Mouse (Mus musculus) megakaryocyte, embryonic 14.5 days (primary cell): Measurements from ENCODE around the gene Phkg1. TPM values are rescaled to one million over a fixed set of nuclear protein-coding genes. Genes with fewer than 3 reads are reported as not detected.
"Not testable (repeated sequence)": the region's sequence is repeated elsewhere in the genome, so short reads cannot be mapped to it uniquely, and the experiment has no call there.

Source experiments
- H3K27me3 ChIP-seq: replicated peaks from 2 replicates; pipeline ENCODE3; 2012; ENCODE audit warnings: inconsistent platforms
- H3K36me3 ChIP-seq: replicated peaks from 2 replicates; pipeline ENCODE3; 2012; ENCODE audit warnings: low read length, inconsistent platforms, mixed read lengths
- H3K4me1 ChIP-seq: 2 replicates; pipeline ENCODE4 v1.6.1; 2012; ENCODE audit warnings: inconsistent platforms
- H3K4me3 ChIP-seq: replicated peaks from 2 replicates; pipeline ENCODE3; 2012; ENCODE audit warnings: moderate library complexity, mild to moderate bottlenecking, inconsistent platforms
- H3K9me3 ChIP-seq: 2 replicates; pipeline ENCODE4 v1.6.1; 2012; ENCODE audit warnings: inconsistent platforms
- FLI1 ChIP-seq: IDR thresholded peaks from 2 replicates; pipeline ENCODE4 v1.6.1; 2012; ENCODE audit warnings: low read length, inconsistent platforms, mixed read lengths
- GATA1 ChIP-seq: IDR thresholded peaks from 3 replicates; pipeline ENCODE4 v1.6.1; 2012; ENCODE audit warnings: mixed read lengths, low read length, inconsistent platforms, borderline replicate concordance
- polyA plus RNA-seq: library from polyadenylated mRNA; stranded (reverse); fragments of >175 nt; gene quantifications from 2 replicates; pipeline ENCODE4 v1.2.3, GENCODE M21; 2012; ENCODE audit warnings: low replicate concordance; ENCODE audit not compliant: insufficient read depth

The Phkg1 gene
- polyA plus RNA-seq, 1 experiment, result 0.19 TPM

GRCm38 (mm10) chr5:129925933-129926332, 27.6 kb upstream of the Phkg1 start:
- H3K36me3 ChIP-seq, result no peaks in the 10 kb centered on the region
- H3K9me3 ChIP-seq, result no peaks in the 10 kb centered on the region
- H3K27me3 ChIP-seq, result no peaks in the 10 kb centered on the region
- no peak overlapping the region for H3K4me3 ChIP-seq
- peaks cover 21% of the 10 kb centered on the region for H3K4me1 ChIP-seq
- no peak for TF ChIP-seq FLI1
- TF ChIP-seq GATA1, result no peak

GRCm38 (mm10) chr5:129924820-129925452, 26.6 kb upstream of the Phkg1 start:
- Histone ChIP-seq H3K4me3 (no peak overlapping the region), H3K9me3 (no peaks in the 10 kb centered on the region), H3K27me3 (no peaks in the 10 kb centered on the region), H3K4me1 (peaks cover 14% of the 10 kb centered on the region), H3K36me3 (no peaks in the 10 kb centered on the region)
- TF ChIP-seq GATA1 (no peak), FLI1 (no peak)

GRCm38 (mm10) chr5:129921972-129922371, 23.6 kb upstream of the Phkg1 start:
- no peak overlapping the region for H3K4me3 ChIP-seq
- H3K9me3 ChIP-seq, result no peaks in the 10 kb centered on the region
- no peak for TF ChIP-seq GATA1
- no peak for TF ChIP-seq FLI1
- no peaks in the 10 kb centered on the region for H3K36me3 ChIP-seq
- no peaks in the 10 kb centered on the region for H3K27me3 ChIP-seq
- peaks cover 17% of the 10 kb centered on the region for H3K4me1 ChIP-seq

- TF ChIP-seq GATA1 (no peak), FLI1 (no peak)
- Histone ChIP-seq H3K9me3 (no peaks in the 10 kb centered on the region), H3K4me1 (peaks cover 12% of the 10 kb centered on the region), H3K27me3 (no peaks in the 10 kb centered on the region), H3K4me3 (no peak overlapping the region), H3K36me3 (no peaks in the 10 kb centered on the region)
Measured at GRCm38 (mm10) chr5:129919320-129919719, 21.0 kb upstream of the Phkg1 start.

- Histone ChIP-seq H3K4me1 (peaks cover 17% of the 10 kb centered on the region), H3K36me3 (no peaks in the 10 kb centered on the region), H3K4me3 (no peak overlapping the region), H3K27me3 (no peaks in the 10 kb centered on the region), H3K9me3 (no peaks in the 10 kb centered on the region)
- TF ChIP-seq FLI1, result no peak
- no peak for TF ChIP-seq GATA1
Measured at GRCm38 (mm10) chr5:129918752-129919151, 20.4 kb upstream of the Phkg1 start.

GRCm38 (mm10) chr5:129918065-129918651, 19.8 kb upstream of the Phkg1 start:
- peaks cover 21% of the 10 kb centered on the region for H3K4me1 ChIP-seq
- TF ChIP-seq GATA1 (no peak), FLI1 (no peak)
- H3K9me3 ChIP-seq, result no peaks in the 10 kb centered on the region
- no peak overlapping the region for H3K4me3 ChIP-seq
- H3K36me3 ChIP-seq, result no peaks in the 10 kb centered on the region
- H3K27me3 ChIP-seq, result no peaks in the 10 kb centered on the region

GRCm38 (mm10) chr5:129915491-129915890, 17.1 kb upstream of the Phkg1 start:
- not testable (repeated sequence) for H3K36me3 ChIP-seq, H3K27me3 ChIP-seq, H3K9me3 ChIP-seq, H3K4me3 ChIP-seq
- H3K4me1 ChIP-seq, result peaks cover 24% of the 10 kb centered on the region

- no peaks in the 10 kb centered on the region for H3K9me3 ChIP-seq
- H3K4me3 ChIP-seq, result peak overlapping the region; percentile 14
- H3K36me3 ChIP-seq, result no peaks in the 10 kb centered on the region
- H3K27me3 ChIP-seq, result no peaks in the 10 kb centered on the region
- peaks cover 33% of the 10 kb centered on the region for H3K4me1 ChIP-seq
- TF ChIP-seq GATA1, result no peak
- no peak for TF ChIP-seq FLI1
Measured at GRCm38 (mm10) chr5:129914024-129914423, 15.7 kb upstream of the Phkg1 start.

GRCm38 (mm10) chr5:129909591-129909990, 11.2 kb upstream of the Phkg1 start:
- H3K4me3 ChIP-seq, result peak overlapping the region; percentile 38
- H3K27me3 ChIP-seq, result no peaks in the 10 kb centered on the region
- peaks cover 44% of the 10 kb centered on the region for H3K4me1 ChIP-seq

GRCm38 (mm10) chr5:129909147-129909546, 10.8 kb upstream of the Phkg1 start:
- peak overlapping the region; percentile 97 for H3K4me3 ChIP-seq
- H3K27me3 ChIP-seq, result no peaks in the 10 kb centered on the region
- H3K4me1 ChIP-seq, result peaks cover 43% of the 10 kb centered on the region
- H3K36me3 ChIP-seq, result no peaks in the 10 kb centered on the region
- H3K9me3 ChIP-seq, result no peaks in the 10 kb centered on the region
- TF ChIP-seq GATA1 (no peak), FLI1 (no peak)

More at GRCm38 (mm10) chr5:129909591-129909990, 11.2 kb upstream of the Phkg1 start:
- no peak for TF ChIP-seq GATA1
- no peaks in the 10 kb centered on the region for H3K9me3 ChIP-seq
- no peaks in the 10 kb centered on the region for H3K36me3 ChIP-seq
